Mouse (Mus musculus): Measurements from ENCODE around the gene Pkhd1. TPM values are rescaled to one million over a fixed set of nuclear protein-coding genes. Genes with fewer than 3 reads are reported as not detected.
"Not testable (repeated sequence)": the region's sequence is repeated elsewhere in the genome, so short reads cannot be mapped to it uniquely, and the experiment has no call there.

Gene Pkhd1
- polyA plus RNA-seq, 1 experiment from 2014 or later: 1.1 TPM

GRCm38 (mm10) chr1:20190444-20190843 lies 427.4 kb downstream of the Pkhd1 start:
- H3K9ac ChIP-seq: no peak overlapping the region
- no peak for ATAC-seq (ENCODE audit: insufficient read depth, low FRiP score, low read depth)
- no peaks in the 10 kb centered on the region for H3K9me3 ChIP-seq
- no peak overlapping the region for H3K27ac ChIP-seq
- WGBS: 43% methylated on average over 9 of the region's 9 CpGs
- H3K4me2 ChIP-seq: no peak overlapping the region
- no peak overlapping the region for H3K4me3 ChIP-seq (replicated peaks)
- H3K4me1 ChIP-seq: no peaks in the 10 kb centered on the region
- H3K36me3 ChIP-seq: no peaks in the 10 kb centered on the region
- H3K27me3 ChIP-seq (replicated peaks): no peaks in the 10 kb centered on the region

GRCm38 (mm10) chr1:20180157-20180556 lies 437.7 kb downstream of the Pkhd1 start:
- H3K27ac ChIP-seq: no peak overlapping the region
- no peak overlapping the region for H3K9ac ChIP-seq
- no peak overlapping the region for H3K4me2 ChIP-seq
- no peaks in the 10 kb centered on the region for H3K9me3 ChIP-seq
- H3K27me3 ChIP-seq (replicated peaks): no peaks in the 10 kb centered on the region
- WGBS: 83% methylated on average over 8 of the region's 8 CpGs
- no peaks in the 10 kb centered on the region for H3K36me3 ChIP-seq
- H3K4me3 ChIP-seq (replicated peaks): no peak overlapping the region
- ATAC-seq (ENCODE audit: insufficient read depth, low FRiP score, low read depth): no peak
- no peaks in the 10 kb centered on the region for H3K4me1 ChIP-seq

GRCm38 (mm10) chr1:20171199-20171598 lies 446.7 kb downstream of the Pkhd1 start:
- Histone ChIP-seq H3K36me3 (no peaks in the 10 kb centered on the region), H3K4me1 (no peaks in the 10 kb centered on the region), H3K27me3 (replicated peaks) (no peaks in the 10 kb centered on the region), H3K27ac (no peak overlapping the region), H3K9me3 (no peaks in the 10 kb centered on the region), H3K9ac (no peak overlapping the region), H3K4me2 (no peak overlapping the region), H3K4me3 (replicated peaks) (no peak overlapping the region)
- ATAC-seq (ENCODE audit: insufficient read depth, low FRiP score, low read depth): no peak
- 72% methylated on average over 4 of the region's 4 CpGs for WGBS

DNA sequence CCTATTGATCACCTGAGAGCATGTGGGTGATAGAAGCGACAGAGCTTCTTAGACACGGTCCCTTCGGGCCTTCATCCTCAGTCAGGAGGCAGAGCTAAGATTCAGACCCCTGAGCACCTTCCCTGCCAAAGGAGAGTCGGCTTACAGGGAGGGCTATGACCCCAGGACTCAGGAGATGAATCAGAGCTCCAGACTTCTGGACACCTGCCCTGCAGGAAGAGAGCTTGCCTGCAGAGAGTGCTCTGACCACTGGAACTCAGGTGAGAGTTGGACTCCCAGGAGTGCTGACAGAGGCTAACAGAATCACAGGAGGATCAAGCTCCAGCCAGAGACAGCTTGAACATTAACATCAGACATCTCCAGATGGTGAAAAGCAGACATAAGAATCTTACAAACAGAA lies 467.2 kb downstream of the Pkhd1 start:
- not testable (repeated sequence) for H3K27ac ChIP-seq; H3K9me3 ChIP-seq; H3K4me2 ChIP-seq; H3K36me3 ChIP-seq; ATAC-seq (ENCODE audit: insufficient read depth, low FRiP score, low read depth); H3K27me3 ChIP-seq (replicated peaks); H3K9ac ChIP-seq; H3K4me3 ChIP-seq (replicated peaks); H3K4me1 ChIP-seq
- WGBS: 88% methylated on average over 4 of the region's 4 CpGs

- Histone ChIP-seq H3K27ac (no peak overlapping the region), H3K4me3 (replicated peaks) (no peak overlapping the region), H3K27me3 (replicated peaks) (no peaks in the 10 kb centered on the region), H3K4me1 (no peaks in the 10 kb centered on the region), H3K9me3 (no peaks in the 10 kb centered on the region), H3K4me2 (no peak overlapping the region), H3K9ac (no peak overlapping the region), H3K36me3 (no peaks in the 10 kb centered on the region)
- WGBS: 74% methylated on average over 2 of the region's 2 CpGs
- ATAC-seq (ENCODE audit: insufficient read depth, low FRiP score, low read depth): no peak
These were observed 467.8 kb downstream of the Pkhd1 start for GRCm38 (mm10) chr1:20150016-20150415.

GRCm38 (mm10) chr1:20136205-20136604 lies 481.7 kb downstream of the Pkhd1 start:
- H3K4me1 ChIP-seq: no peaks in the 10 kb centered on the region
- H3K27ac ChIP-seq: no peak overlapping the region
- no peaks in the 10 kb centered on the region for H3K27me3 ChIP-seq (replicated peaks)
- 79% methylated on average over 3 of the region's 3 CpGs for WGBS
- no peak overlapping the region for H3K4me2 ChIP-seq
- no peak overlapping the region for H3K4me3 ChIP-seq (replicated peaks)
- no peaks in the 10 kb centered on the region for H3K9me3 ChIP-seq
- H3K9ac ChIP-seq: no peak overlapping the region
- no peak for ATAC-seq (ENCODE audit: insufficient read depth, low FRiP score, low read depth)
- no peaks in the 10 kb centered on the region for H3K36me3 ChIP-seq

GRCm38 (mm10) chr1:20135065-20135618 lies 482.7 kb downstream of the Pkhd1 start:
- Histone ChIP-seq H3K36me3 (no peaks in the 10 kb centered on the region), H3K4me2 (no peak overlapping the region), H3K27ac (no peak overlapping the region), H3K9me3 (no peaks in the 10 kb centered on the region), H3K4me3 (replicated peaks) (no peak overlapping the region), H3K4me1 (no peaks in the 10 kb centered on the region), H3K27me3 (replicated peaks) (no peaks in the 10 kb centered on the region), H3K9ac (no peak overlapping the region)
- 40% methylated on average over 4 of the region's 4 CpGs for WGBS
- ATAC-seq (ENCODE audit: insufficient read depth, low FRiP score, low read depth): no peak

DNA sequence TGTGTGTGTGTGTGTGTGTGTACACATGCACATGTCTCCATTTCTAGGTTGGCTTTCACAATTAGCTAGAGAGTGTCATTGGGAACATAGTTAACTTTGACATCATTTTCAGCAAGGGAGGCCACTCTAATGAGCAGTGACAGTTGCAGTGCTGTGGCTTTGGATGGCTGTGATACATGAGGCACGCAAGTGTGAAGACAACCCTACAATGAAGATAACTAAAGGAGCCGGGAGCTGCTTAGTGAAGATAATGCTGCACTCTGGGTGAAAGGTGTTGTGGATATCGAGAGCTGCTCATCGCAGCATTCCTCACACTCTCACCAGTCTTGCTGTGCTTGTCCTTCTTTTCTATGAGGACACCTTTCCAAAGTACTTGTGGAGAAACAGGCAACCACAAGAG lies 484.2 kb downstream of the Pkhd1 start:
- Histone ChIP-seq H3K4me2 (no peak overlapping the region), H3K36me3 (no peaks in the 10 kb centered on the region), H3K9me3 (no peaks in the 10 kb centered on the region), H3K9ac (no peak overlapping the region), H3K4me1 (no peaks in the 10 kb centered on the region), H3K4me3 (replicated peaks) (no peak overlapping the region), H3K27ac (no peak overlapping the region), H3K27me3 (replicated peaks) (no peaks in the 10 kb centered on the region)
- no peak for ATAC-seq (ENCODE audit: insufficient read depth, low FRiP score, low read depth)
- WGBS: 90% methylated on average over 4 of the region's 4 CpGs

- Histone ChIP-seq H3K4me3 (replicated peaks) (no peak overlapping the region), H3K36me3 (no peaks in the 10 kb centered on the region), H3K4me1 (no peaks in the 10 kb centered on the region), H3K4me2 (no peak overlapping the region), H3K9me3 (no peaks in the 10 kb centered on the region), H3K27me3 (replicated peaks) (no peaks in the 10 kb centered on the region), H3K9ac (no peak overlapping the region), H3K27ac (no peak overlapping the region)
- peak; percentile 66; the same call in 1 of the 2 replicates for ATAC-seq (ENCODE audit: insufficient read depth, low FRiP score, low read depth)
- WGBS: 52% methylated on average over 6 of the region's 6 CpGs
These were observed 485.9 kb downstream of the Pkhd1 start for GRCm38 (mm10) chr1:20131786-20132596.

DNA sequence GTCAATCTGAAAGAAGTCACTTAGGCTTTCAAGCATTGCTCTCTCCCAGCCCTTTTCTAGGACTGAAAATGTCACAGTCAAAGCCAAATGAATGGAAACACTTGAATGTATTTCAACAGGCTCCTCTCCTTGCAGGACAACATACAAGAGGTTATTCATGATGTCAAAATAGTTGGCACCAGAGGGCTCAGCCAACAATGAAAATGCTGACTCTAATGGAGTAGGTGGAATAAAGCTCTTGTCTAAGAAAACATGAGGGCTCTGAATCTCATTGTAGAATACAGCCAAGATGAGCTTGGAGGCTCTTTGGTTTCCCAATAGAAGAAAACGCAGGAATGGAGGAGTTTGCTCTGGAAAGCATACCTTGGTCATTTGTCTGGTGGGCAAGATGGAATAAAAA lies 500.5 kb downstream of the Pkhd1 start:
- WGBS: 75% methylated on average over 1 of the region's 1 CpGs
- H3K9ac ChIP-seq: no peak overlapping the region

DNA sequence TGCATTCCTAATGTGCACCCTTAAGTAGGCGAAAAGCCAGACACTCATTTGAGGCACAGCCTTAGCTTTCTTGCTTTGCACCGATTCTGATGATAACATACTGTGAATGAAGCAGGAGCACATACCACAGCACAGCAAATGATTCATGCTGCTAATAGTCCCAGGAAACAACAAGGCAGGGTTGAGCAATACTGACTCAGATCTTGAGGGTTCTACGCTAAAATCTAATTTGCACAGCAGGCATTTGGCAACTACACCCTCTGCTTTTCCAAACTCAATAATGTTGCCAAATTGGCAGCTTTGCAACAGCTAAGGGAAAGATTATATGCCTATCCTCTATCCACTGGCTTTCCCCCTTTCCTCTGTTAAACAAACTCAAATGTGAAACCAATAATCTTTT lies 548.1 kb downstream of the Pkhd1 start:
- Histone ChIP-seq H3K9me3 (no peaks in the 10 kb centered on the region), H3K4me3 (replicated peaks) (no peak overlapping the region), H3K27ac (no peak overlapping the region), H3K4me1 (no peaks in the 10 kb centered on the region), H3K27me3 (replicated peaks) (no peaks in the 10 kb centered on the region), H3K4me2 (no peak overlapping the region), H3K9ac (no peak overlapping the region), H3K36me3 (no peaks in the 10 kb centered on the region)
- ATAC-seq (ENCODE audit: insufficient read depth, low FRiP score, low read depth): no peak
- WGBS: 76% methylated on average over 3 of the region's 3 CpGs

More for the DNA sequence above, 500.5 kb downstream of the Pkhd1 start:
- Histone ChIP-seq H3K36me3 (no peaks in the 10 kb centered on the region), H3K27ac (no peak overlapping the region), H3K4me1 (no peaks in the 10 kb centered on the region), H3K27me3 (replicated peaks) (no peaks in the 10 kb centered on the region), H3K4me3 (replicated peaks) (no peak overlapping the region), H3K4me2 (no peak overlapping the region), H3K9me3 (no peaks in the 10 kb centered on the region)
- ATAC-seq (ENCODE audit: insufficient read depth, low FRiP score, low read depth): no peak

- H3K4me3 ChIP-seq (replicated peaks): no peak overlapping the region
- ATAC-seq (ENCODE audit: insufficient read depth, low FRiP score, low read depth): peak; percentile 79
- no peak overlapping the region for H3K27ac ChIP-seq
- H3K4me2 ChIP-seq: no peak overlapping the region
- no peaks in the 10 kb centered on the region for H3K36me3 ChIP-seq
- no peaks in the 10 kb centered on the region for H3K4me1 ChIP-seq
- H3K9ac ChIP-seq: no peak overlapping the region
- H3K9me3 ChIP-seq: no peaks in the 10 kb centered on the region
- H3K27me3 ChIP-seq (replicated peaks): no peaks in the 10 kb centered on the region
- 72% methylated on average over 3 of the region's 3 CpGs for WGBS
These were observed 559.6 kb downstream of the Pkhd1 start for GRCm38 (mm10) chr1:20058245-20058644.

Measured in stomach, embryonic 15.5 days (tissue).